Mouse (Mus musculus) embryo, embryonic 10.5 days (tissue): ENCODE data around the gene Pde3a.

Experiments used
- DNase-seq: peaks from one replicate; pipeline ENCODE4 v3.0.0-alpha.2; 2015; ENCODE audit warnings: low spot score

Pde3a gene

DNA sequence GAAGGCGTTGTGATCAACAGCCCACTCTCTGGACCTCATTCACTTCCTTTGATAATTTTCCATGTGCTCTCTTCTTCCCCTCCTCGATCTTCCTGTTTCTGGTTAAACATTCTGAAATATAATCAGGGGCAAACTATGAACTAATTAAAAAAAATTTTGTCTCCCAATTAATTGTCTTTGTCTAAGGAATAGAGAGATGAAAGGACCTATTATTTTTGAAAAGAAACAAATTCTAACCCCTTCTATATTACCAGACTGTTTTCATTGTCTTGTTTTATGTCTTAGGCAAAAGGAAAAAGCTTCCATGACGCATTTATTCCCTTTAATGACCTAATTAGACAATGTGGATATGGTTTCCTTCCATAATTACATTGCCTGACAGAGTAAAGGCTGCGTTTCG, 156.4 kb downstream of the Pde3a start:
- DNase-seq = no peak

DNA sequence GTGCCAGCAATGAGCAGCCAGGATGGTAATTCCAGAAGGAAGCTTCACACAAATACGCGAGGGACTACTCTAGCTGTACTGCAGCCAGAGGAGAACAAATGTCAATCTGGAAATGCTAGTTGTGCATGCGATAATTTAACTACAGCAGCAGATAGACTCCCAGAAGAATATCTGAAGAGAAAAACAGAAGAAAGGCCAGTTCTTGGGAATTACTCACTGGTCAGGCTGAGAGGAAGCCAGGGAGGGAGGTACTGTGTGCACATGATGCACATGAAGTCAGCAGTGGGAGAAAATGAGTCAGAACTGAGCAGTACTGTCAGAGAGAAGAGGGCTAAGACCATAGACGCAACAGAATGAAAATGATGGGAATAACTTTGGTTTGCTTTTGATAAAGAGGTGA, 159.7 kb downstream of the Pde3a start:
- no peak for DNase-seq

DNA sequence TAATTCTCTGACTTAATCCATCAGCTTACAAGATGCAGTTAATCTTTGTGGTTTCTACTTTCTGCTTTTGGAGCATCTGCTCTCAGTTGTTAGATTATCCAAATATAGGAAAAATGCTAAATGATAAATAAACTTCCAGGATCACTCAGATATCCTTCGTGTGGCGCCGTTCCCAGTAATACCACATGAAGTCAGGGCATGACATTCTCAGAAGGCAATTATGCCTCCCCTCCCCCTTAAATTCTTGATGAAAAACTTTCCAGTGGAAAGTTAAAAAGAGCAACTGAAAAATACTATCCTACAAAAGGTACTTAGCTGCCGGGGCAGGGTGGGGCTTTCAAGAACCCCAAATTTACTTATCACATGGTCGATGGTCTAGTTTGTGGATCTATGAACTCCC, 161.8 kb downstream of the Pde3a start:
- no peak for DNase-seq

DNA sequence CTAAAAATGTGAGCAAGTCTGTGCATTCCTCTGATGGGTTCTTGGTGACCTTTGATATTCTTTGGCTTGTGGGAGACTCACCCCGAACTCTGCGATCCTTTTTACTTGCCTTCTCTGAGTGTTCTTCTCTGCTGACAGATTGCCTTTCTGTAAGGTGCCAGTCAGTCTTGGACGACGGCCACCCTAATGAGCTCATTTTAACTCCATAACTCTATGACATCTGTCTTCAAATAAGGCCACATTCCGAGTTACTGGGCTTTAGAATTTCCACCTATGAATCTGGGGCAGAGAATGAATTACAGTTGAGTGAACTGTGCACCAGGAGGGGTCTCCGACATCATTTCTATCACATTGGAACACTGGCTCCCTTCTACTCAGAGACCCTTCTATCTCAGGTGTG, 176.0 kb downstream of the Pde3a start:
- DNase-seq = no peak

DNA sequence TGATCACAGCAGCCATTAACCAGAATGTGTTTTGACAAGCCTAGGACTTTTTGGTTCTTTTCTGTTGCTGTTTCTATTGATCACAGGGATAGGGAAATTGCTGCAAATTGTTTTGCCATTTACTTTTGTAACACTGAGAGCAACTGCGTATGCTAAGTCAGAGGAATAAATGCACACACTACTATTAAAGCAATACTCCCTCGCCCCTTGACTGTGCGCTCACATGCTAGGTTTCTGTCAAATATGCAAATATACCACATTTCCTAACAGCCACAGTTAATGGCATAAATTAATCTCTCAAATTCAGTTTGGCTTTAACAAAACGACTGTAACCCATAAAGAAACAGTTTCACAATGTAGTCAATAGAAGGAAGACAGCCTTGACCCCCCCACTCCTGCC, 179.5 kb downstream of the Pde3a start:
- DNase-seq = no peak

DNA sequence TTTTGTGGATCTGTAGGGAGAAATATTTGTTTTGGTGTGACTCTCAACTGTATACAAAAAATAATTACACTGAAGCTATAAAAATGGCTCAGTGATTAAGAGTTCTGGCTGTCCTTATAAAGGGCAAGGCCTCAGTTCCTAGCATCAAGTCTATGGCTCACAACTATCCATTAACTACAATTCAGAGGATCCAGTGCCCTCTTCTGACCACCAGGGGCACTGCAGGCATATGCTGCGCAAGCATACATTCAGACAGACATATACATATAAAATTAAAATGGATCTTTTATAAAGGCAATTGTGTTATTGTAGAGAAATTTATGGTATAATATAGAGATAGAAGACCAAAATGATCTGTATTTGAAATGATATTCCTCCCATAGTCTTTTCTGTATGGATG, 181.1 kb downstream of the Pde3a start:
- peak; percentile 28 for DNase-seq

DNA sequence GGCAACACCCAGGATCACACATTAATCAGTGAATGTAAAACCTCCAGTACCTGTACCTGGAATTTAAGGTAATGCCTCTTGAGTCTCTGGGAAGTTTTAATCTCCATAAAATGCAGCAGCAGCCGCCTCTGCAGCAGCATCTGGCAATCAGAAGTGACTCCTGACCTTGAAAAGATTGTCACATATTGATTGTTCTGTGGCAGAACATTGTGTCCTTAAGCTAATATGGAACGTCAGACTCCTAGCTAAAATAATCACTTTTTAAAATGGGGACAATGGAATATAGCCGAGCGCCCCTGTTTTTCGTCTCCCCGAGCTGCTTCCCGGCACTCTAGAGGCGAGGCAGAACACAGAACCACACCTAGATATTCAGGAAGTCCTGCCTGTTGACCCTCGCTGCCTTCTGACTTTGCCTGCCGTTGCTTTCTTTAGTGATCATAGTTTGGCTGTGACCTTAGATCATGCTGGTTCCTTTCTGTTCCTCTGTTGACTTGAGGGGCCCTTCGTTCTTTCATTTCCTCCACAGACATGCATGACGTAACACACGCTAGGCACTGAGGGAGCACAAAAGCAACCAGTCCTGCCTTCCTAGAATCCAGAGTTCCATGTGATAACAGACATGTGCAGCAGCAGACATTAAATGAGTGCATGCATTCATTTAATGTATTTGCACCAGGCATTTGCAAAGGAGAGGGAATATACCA, 183.4 kb downstream of the Pde3a start:
- no peak for DNase-seq

DNA sequence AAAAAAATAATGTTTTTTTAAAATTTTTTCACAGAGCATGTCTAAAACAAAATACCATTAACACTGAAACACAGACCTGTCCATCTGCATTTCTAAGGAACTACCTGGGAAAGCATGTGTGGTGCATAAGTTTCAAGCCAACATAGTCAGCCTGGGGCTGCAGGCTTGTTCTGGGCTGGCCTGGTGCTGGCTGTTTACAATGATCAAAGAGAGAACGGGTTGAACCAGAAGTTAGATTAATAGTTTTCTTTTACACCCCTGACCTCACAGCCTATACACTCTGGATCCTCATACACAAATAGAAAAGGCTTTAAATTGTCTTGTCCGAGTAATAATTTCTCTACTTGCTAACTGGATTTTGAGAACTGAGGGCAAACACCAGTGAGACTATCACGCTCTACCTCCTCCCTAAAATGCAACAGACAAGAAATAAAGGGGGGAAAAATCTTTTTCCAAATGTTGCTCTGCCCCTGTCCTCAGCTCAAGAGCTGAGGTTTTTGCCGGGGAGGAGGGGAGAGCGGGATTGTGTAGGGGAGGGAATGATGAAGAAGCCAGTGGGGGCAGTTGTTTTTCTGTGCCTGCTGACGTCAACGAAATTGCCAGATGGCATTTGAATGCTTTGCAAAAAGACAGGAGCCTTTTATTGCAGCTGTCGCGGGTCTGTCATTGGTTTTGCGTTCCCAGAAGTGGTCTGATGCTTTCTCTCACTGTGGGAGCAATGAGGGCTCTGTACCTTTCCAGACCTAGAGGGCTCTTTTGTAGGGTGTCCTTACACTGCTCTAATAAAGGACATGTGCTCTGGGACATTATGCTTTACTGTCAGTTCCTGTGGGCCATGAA, 185.1 kb downstream of the Pde3a start:
- DNase-seq = peak; percentile 78

DNA sequence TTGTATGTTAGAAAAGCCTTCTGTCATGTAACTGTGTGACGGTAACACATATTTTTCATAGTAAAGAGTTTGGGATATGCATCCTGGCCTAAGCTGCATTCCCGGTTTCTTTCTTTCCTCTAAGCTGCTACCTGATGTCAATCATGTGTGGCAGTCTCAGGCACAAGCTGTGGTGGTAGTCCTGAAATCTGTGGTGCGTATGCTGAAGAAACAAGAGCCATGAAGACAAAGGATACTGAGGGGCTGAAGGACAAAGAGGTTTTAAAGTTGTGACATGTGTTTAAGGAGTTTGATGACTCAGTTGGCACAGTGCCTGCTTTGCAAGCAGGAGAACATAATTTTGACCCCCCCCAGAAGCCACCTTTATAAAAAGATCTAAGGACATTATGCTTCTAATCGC, 186.1 kb downstream of the Pde3a start:
- no peak for DNase-seq

DNA sequence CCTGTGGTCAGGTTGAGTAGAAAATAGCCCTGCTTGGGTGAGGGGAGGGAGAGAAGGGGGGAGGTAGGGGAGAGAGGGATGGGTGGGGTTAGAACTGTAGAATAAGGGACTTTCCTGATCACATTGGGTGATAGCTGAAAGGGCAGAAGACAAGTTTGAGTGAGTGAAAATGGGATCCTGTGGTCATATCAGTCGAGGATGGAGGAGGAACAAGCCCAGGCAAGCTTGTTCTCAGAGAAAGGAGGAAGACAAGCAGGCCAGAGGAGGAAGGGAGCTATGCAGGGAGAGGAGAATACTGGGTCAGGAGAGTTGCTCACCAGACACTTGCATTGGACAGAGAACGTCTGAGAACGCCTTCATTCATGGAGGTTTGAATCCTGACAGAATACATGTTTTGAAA, 190.9 kb downstream of the Pde3a start:
- no peak for DNase-seq

DNA sequence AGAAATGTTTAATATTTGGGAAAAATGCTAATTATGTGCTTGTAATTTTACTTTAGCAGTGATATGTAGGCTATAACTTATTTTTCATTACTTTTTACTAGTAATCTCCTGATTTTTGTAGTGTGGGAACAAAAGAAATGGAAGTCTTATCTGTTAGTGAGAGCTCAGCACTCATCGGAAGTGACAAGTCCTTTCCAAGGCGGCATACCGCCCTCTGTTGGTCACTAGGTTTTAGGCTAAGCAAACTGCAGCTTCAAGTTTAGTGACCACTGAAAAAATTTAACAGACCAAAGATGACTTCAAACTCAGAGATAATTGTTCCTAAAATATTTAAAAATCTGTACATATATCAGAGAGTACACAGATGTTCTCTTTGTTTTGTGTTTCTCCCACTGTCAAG, 198.5 kb downstream of the Pde3a start:
- DNase-seq = peak; percentile 89

DNA sequence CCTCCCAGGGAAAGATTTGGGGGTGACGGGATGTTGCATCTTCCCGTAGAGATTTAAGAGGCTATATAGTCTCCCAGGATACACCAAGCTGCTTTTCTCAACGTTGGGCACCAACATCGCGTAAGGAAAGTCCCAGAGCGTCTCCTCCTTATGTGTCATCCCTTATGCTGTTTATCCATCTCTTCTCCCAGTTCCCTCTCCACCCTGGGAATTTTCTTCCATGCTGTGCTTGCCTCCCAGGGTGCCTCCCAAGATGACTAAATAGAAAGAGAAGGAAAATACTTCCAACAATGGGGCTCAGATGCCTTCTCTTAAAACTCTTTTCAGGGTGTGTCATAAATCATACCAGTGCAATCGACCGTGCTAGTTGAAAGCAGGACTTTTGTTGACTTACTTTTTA, 199.8 kb downstream of the Pde3a start:
- no peak for DNase-seq

DNA sequence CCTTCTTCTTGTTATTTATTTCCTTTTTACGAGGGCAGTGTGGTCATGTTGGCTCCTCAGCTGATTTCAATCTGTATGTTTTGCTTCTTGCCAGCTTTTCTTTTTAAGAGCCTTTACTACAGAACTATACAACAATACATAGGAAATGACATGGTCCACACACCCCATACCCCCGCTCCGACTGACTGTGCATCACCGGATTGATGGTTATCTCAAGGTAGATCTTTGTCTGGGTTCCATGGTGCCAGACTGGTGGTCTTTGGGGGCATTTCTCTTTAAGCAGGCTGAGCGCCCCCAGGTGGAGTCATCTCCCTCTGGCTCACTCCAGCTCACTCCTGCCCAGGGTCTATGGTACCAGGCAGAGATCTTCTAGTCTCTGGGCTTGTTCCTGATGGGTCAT, 206.3 kb downstream of the Pde3a start:
- no peak for DNase-seq

DNA sequence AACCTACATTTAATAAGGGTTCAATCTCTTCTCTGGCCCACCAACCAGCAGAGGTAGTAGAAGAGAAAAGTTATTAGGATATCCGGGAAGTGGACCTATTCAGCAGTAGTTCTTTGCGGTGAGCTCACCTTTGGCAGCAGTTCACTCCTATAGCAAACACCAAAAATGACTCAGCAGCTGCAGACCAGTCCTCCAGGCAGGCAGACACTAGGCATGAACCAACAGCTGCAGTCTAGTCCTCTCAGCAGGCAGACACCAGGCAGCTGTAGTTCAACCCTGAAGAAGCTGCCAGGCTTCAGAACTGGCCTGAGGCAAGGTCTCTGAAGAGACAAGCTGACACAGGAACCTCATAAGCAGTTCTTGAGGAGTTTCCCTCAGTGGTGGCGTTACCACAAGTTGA, 207.5 kb downstream of the Pde3a start:
- no peak for DNase-seq

DNA sequence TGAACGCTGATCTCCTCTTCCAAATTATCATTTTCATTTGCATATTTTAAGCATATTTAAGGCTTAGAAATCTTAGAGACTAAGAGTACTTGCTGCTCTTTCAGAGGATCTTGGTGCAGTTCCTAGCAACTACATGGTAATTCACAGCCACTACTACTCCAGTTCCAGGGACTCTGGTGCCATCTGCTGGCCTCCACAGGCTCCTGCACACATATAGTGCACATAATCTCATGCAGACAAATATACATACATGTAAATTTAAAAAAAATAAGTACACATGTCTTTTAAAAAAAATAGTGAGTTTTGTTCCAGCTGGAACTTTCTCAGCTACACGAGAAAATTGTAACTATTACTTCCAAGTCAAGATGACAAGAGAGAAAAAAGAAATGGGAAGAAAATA, 221.2 kb downstream of the Pde3a start:
- DNase-seq = no peak

DNA sequence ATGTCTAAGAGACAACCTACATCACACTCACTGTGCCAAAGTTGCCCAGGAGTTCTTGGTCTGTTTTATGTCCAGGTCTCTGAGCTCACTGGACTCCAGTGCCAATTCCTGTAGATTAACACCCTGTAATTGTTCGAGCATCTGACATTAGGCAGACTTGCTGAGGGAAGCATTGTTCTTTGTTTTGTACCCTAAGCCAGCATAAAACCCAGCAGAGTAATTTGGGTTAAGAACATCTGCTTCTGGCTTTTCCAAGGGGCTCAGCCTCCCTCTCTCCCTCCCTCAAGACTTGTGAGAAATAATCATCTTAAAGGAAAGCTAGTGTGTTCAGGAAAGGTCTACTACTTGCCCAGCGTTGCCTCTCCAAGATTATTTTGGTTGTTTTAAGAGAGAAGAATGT, 225.2 kb downstream of the Pde3a start:
- DNase-seq = no peak

DNA sequence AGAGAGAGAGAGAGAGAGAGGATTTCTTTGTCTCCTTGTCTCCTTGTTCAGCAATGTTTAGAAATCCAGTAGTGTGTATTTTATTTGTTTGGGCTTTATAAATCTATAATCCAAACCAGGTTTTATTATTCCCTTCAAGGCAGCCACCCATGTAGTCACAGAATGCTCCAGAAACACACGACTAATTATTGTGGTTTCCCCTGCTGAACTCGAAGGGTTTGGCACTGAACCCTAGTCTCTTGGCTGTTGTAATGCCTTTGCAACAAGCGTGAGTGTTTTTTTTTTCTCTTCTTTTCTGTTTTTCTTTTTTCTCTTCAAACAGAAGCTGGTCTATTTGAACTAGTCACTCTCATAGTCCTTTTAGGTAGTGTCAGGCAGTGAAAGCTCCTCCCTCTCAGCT, 225.6 kb downstream of the Pde3a start:
- no peak for DNase-seq

DNA sequence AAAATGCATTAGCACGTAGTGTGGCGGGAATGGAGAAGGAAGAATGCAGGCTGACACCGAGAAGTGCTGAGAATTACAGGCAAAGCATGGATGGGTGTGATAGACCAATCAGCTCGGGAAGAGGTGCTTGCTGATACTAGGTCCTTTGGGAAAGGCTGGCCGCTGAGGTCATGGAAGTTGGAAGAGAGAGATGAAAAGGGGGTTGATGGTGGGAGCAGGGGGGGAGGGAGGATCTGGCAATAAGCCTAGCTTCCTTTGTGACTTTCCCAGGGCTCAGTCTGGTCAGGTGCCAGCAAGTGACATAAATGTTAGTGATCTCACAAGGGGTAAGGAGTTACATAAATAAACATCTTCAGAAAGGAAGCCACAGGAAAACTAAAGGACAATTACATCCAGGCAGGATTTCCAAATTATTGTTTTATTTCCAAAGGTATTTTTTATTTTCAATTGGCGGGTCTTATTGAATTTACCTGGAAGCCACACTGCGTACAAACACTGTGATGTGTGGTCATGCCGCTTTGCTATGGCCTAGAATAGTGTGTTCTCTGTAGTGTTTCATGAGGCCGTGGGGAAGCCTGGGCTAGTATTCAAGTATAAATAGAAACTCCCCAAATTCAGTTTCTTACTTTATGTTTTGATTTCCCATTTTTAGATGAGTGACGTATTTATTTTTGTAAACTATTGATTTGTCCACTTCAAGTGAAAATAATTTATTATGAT, 236.4 kb downstream of the Pde3a start:
- DNase-seq = no peak

DNA sequence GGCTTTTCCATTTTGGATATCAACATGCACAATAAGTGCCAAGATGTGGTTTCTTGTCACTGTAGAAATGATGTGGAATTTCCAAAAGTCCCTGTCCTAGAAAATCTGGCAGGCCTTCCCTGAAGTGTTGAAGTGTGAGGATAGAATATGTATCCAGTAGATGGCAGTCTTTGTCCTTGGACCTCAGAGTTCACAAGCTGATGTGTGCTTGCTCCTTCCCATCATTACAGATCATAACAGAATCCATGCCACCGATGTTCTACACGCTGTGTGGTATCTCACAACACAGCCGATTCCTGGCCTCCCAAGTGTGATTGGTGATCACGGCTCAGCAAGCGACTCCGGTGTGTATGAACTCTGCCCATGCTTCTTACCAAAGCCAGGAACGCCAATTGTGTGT, 238.2 kb downstream of the Pde3a start:
- DNase-seq = peak; percentile 70

DNA sequence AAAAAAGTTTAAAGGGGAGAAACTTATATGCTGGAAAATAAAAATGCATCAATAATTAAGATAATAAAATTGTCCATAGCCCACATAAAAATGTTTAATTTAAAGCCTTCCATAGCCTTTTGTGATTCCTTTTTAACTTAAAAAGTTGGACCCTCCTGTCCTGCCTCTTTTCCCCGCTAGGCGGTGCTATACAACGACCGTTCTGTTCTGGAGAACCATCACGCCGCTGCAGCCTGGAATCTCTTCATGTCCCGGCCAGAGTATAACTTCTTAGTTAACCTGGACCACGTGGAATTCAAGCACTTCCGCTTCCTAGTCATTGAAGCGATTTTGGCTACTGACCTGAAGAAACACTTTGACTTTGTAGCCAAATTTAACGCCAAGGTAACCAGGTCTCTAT, 239.6 kb downstream of the Pde3a start:
- peak; percentile 90 for DNase-seq

DNA sequence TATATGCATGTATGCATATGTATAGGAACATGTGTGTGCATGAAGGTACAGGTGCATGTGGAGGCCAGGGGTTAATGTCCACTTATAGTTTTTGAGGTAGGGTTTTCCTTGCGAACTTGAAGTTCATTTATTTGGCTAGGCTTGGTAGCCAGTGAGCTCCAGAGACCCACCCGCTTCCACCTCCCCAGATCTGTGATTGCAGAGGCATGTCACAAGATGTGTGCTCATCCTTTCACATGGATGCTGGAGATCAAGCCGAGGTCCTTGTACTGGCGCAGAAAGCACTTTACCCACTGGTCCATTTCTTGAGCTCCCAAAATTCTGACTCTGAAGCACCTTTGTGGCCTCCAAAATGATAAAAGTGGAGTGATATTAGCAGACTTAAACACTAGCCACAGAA, 245.8 kb downstream of the Pde3a start:
- no peak for DNase-seq

DNA sequence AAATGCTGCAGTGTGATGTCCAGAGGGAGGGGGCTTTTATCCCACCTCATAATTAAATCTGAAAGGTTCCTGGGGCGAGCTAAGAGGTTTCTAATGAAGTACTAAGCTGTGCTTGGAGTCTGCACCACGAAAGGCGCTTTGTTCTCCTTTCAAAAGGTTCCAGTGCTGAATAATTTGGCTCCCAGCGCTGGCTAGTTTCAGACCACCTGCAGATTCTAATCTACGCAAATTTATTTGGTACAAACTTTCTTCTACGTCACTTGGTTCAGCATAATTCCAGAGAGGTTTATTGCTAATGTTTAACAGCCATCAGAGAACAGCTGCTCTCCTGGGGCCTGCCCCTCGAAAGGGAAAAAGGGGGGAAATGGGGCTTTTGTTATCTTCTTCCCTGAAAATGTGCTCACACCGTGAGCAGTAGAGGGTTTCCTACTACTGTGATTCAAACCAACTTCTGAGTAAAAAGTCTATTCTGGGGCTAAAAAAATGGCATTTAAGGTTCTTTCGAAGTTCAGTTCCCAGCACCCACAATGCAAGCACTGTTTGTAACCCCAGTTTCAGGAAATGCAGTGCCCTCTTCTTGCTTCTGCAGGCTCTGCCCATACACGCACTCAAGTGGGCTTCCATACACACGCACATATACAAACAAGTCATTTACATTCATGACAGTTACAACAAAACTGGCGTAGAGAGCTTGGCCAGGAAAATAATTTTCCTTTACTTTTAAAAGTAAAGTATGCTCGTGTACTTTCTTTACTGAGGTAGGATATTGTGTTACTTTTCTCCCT, 246.8 kb downstream of the Pde3a start:
- peak; percentile 76 for DNase-seq
